Mouse (Mus musculus): ENCODE data around the gene Arpp21.
"Not testable (repeated sequence)": the region's sequence is repeated elsewhere in the genome, so short reads cannot be mapped to it uniquely, and the experiment has no call there.

Gene Arpp21

GRCm38 (mm10) chr9:112102155-112102851 lies 133.4 kb downstream of the Arpp21 start:
- in situ Hi-C loops (cut with MboI): no loop called here

GRCm38 (mm10) chr9:112100841-112101595 lies 134.7 kb downstream of the Arpp21 start:
- in situ Hi-C loops (cut with MboI): no loop called here

- in situ Hi-C loops (cut with MboI): no loop called here
Measured at GRCm38 (mm10) chr9:112098267-112098666, 137.5 kb downstream of the Arpp21 start.

- in situ Hi-C loops (cut with MboI): no loop called here
Measured at GRCm38 (mm10) chr9:112095708-112096107, 140.0 kb downstream of the Arpp21 start.

GRCm38 (mm10) chr9:112095198-112095597 lies 140.5 kb downstream of the Arpp21 start:
- in situ Hi-C loops (cut with MboI): no loop called here

- in situ Hi-C loops (cut with MboI): no loop called here
Measured at GRCm38 (mm10) chr9:112078903-112079302, 156.8 kb downstream of the Arpp21 start.

GRCm38 (mm10) chr9:112078453-112078852 lies 157.3 kb downstream of the Arpp21 start:
- in situ Hi-C loops (cut with MboI): no loop called here

- in situ Hi-C loops (cut with MboI): no loop called here
Measured at GRCm38 (mm10) chr9:112075273-112075672, 160.5 kb downstream of the Arpp21 start.

GRCm38 (mm10) chr9:112074872-112075271 lies 160.9 kb downstream of the Arpp21 start:
- in situ Hi-C loops (cut with MboI): no loop called here

- in situ Hi-C loops (cut with MboI): no loop called here
Measured at GRCm38 (mm10) chr9:112071368-112071767, 164.4 kb downstream of the Arpp21 start.

- in situ Hi-C loops (cut with MboI): no loop called here
Measured at GRCm38 (mm10) chr9:112070961-112071360, 164.8 kb downstream of the Arpp21 start.

GRCm38 (mm10) chr9:112068250-112068649 lies 167.5 kb downstream of the Arpp21 start:
- in situ Hi-C loops (cut with MboI): no loop called here

- in situ Hi-C loops (cut with MboI): no loop called here
Measured at GRCm38 (mm10) chr9:112060696-112061425, 174.9 kb downstream of the Arpp21 start.

- in situ Hi-C loops (cut with MboI): no loop called here
Measured at GRCm38 (mm10) chr9:112054807-112055381, 180.8 kb downstream of the Arpp21 start.

- in situ Hi-C loops (cut with MboI): no loop called here
Measured at GRCm38 (mm10) chr9:112047903-112048467, 187.8 kb downstream of the Arpp21 start.

- in situ Hi-C loops (cut with MboI): no loop called here
Measured at GRCm38 (mm10) chr9:112040566-112040965, 195.2 kb downstream of the Arpp21 start.

GRCm38 (mm10) chr9:112037732-112038131 lies 198.0 kb downstream of the Arpp21 start:
- in situ Hi-C loops (cut with MboI): no loop called here

GRCm38 (mm10) chr9:112033840-112034239 lies 201.9 kb downstream of the Arpp21 start:
- in situ Hi-C loops (cut with MboI): not testable (repeated sequence)

- in situ Hi-C loops (cut with MboI): no loop called here
Measured at GRCm38 (mm10) chr9:112032169-112032568, 203.6 kb downstream of the Arpp21 start.

GRCm38 (mm10) chr9:112023562-112024015 lies 212.1 kb downstream of the Arpp21 start:
- in situ Hi-C loops (cut with MboI): no loop called here

- in situ Hi-C loops (cut with MboI): no loop called here
Measured at GRCm38 (mm10) chr9:112023111-112023510, 212.6 kb downstream of the Arpp21 start.
